Mouse (Mus musculus) left cerebral cortex, adult 8-10 months (tissue): ENCODE measurements at regions not wholly inside any gene's neighbourhood (a gene's known extent, or its start where the extent isn't known, plus 50 kb on each side); places are given as distances from the start of the nearest gene placed in this dataset.
"Not testable (repeated sequence)": the region's sequence is repeated elsewhere in the genome, so short reads cannot be mapped to it uniquely, and the experiment has no call there.

Experiments used
- DNase-seq, 2 experiments: peaks; one replicate each; pipeline ENCODE4 v3.0.0; 2022; ENCODE audit warnings: low spot score in 2 of 2

GRCm38 (mm10) chr9:85920745-85921614, 78.8 kb downstream of the Tpbg start:
- DNase-seq = no peak

GRCm38 (mm10) chr9:85925259-85925658, 83.1 kb downstream of the Tpbg start:
- no peak for DNase-seq

DNA sequence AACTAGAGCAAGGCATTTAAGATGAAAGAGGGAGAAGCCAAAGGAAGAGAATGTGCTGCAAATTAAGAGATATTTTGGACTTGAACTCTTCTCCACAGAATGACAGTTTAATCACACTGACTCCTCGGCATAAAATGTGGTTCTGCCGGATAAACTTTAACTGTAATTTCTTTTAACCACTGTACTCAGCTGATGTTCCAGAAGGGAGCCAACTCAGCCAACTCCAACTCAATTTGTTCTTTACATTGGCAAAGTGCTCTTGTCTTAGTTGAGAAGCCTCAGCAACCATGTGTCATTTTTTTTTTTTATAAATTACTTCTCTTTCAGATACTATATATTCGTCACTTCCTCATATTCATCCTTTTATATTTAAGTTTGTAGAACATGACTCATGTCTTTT, 90.0 kb downstream of the Tpbg start:
- DNase-seq = no peak

- not testable (repeated sequence) for DNase-seq
Observed at GRCm38 (mm10) chr9:85943066-85943684, 101.0 kb downstream of the Tpbg start.

DNA sequence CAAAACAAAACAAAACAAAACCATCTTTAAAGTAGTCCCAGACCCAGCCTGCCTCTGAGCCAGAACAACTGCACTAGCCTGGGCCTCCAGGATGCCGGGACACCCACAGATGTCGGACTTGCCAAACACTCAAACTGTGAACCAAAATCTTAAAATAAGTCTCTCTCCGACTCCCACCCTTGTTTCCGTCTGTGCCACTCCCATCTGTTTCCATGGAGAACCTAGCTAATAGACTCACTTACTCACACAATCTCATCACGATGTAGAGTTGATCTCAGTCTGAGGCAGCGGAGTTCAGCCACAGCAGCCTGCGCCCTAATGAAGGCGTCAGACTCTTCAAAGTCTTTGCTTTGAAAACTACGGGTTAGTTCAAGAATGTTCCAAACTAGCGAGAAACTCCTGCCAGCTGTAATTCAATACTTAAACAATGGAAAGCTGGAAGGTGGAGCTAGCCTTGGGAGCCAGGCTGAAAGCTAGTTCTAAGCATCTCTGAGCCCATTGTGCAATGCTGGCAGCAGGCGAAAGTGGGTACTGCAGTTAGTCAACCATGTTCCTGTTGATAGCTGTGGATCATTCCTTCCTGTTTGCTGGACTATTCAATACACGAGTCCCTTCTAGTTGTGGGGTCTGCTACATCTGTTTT, 106.4 kb downstream of the Tpbg start:
- DNase-seq = peak; percentile 4 to 62

DNA sequence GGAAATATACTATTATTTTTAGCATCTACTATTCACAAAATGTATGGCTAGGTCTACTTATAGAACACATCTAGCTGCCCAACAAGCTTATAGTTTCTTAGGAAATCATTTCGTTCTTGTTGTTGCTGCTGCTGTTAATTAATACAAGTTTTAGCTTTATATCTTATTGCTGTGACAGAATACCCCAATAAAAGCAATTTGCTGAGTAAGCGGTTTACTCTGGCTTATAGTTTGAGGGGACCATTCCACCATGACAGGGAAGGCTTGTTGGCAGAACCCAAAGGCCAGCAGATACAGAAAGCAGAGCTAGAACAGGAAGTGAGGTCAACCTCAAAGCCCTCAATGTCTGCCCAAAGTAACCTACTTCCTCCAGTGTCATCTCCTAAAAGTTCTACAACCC, 109.6 kb downstream of the Tpbg start:
- no peak for DNase-seq

DNA sequence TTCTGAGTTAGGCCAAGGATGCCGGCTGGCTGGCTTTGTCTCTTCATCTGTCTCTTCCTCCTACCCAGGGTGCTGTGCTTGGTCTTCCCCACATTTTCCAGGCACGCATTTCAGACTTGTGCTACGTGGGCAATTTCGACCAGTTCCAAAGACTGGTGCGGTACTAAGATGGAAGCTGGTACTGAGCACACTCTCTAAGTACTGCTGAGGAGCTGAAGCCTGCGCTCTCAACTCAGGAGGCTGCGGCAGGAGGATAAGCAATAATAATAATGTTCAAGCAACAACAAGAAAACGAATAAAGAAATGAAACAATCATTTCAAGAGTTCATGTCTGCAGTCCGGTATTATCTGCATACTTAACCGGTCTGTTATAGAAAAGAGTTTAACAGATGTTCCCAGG, 127.9 kb downstream of the Tpbg start:
- no peak for DNase-seq

- DNase-seq = no peak
Observed at GRCm38 (mm10) chr9:85981428-85981827, 139.2 kb downstream of the Tpbg start.

DNA sequence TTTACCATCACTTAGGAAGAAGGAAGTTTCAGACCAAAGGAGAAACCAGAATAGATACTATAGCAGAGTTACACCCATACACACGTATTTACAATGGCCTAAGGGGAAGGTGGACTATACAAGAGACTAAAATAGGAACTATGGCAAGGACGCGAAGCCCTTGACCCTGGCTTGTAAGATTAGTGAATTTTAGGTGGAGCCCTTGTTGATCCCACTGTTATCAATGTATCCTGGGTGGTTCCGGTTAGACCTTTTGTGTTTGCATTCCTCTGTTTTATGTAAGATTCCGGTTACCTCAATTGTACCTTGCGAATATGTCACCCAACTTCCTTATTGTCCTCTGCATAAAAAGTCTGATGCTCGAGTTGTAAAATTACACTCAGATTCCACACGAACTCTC, 141.3 kb downstream of the Tpbg start:
- DNase-seq = not testable (repeated sequence)

DNA sequence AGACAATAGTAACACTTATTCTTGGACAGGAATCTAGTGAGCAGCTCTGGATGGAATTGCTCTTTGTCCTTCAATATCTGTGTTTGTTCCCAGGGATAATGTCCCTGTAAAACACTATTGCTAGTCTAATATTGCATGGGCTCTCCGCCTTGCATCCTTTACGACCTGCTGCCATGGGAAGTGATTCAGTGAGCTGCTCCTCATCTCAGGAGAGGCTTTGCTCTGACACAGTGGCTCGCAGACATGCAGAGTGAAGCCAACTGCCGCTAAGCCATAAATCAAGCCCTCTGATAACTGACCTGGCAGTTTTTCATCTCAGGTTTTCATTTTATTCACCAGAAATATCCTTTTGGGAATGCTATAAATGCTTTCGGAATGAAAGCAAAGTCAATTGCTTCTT, 143.5 kb downstream of the Tpbg start:
- no peak for DNase-seq

DNA sequence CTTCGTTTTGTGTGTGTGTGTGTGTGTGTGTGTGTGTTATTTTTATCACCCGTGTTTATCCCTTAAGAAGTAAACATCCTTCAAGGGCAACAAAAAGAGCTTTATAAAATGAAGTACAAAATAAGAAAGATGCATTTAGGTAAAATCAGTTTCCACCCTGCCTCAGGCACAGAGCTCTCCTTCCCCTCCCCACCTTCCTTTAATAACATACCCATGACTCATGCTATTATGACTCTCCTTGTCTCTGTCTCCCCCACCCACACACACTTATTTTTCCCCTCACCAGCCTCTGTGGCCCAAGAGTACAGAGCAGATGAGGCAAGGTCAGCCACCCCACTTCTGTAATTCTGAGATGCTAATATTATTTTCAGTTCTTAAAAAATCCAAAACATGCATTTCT, 144.0 kb downstream of the Tpbg start:
- DNase-seq = no peak

- DNase-seq = no peak
Observed at GRCm38 (mm10) chr9:86002996-86003395, 160.8 kb downstream of the Tpbg start.

DNA sequence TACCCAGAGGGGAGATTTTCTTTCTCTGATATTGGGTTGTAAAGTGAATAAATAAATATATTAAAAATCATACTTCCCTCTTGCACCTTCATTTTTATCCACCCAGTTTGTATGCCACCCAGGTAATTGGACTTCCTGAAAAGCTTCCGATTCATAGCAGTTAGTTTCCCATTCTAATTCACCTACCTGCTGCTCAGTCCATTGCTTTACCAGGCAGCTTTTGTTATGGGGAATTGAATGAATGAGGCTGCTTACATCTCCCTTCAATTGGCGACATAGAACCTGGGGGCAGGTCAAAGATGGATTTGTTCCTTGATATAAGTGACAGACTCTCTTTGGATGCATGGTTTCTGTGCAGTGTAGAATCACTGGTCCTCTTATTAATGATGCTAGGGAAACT, 169.5 kb downstream of the Tpbg start:
- no peak for DNase-seq

GRCm38 (mm10) chr9:86015841-86016240, 173.7 kb downstream of the Tpbg start:
- DNase-seq = no peak

- no peak for DNase-seq
Observed at GRCm38 (mm10) chr9:86020133-86020532, 178.0 kb downstream of the Tpbg start.

DNA sequence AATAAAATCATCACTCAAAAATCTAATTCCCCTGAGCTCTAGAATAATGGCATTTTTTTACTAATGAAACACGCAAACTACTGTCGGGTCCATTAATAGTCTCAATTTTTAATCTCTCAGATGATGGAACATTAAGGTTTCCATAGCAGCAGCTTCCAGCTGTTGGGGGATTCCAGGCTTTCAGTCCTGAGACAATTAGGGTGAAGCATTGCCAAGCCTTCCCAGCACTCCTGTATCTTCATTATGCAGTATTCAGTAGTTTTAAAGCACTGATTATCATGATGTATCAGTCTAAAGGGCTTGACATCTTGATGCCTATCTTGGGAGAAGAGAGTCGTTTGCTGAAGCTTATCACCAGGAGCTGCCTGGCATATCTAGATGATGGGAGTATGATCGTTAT, 178.6 kb downstream of the Tpbg start:
- DNase-seq = no peak

DNA sequence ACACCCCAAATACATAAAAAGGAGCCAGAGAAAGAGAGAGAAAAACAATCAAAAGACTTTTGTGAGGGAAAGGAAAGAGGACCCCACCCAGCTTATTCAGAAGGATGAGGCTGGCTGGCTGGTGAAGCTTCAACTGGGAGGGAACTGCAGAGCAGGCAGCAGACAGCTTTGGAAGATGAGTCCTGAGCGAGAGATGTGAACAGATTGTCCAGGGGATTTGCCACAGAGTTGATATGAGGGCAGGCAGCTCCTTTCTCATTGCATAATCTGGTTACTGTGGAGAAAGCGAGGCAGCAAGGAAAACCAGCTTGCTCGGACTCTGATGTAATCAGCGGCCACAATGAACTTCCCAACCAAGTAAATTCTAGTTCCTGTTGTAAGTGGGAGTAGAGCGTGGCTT, 188.6 kb downstream of the Tpbg start:
- no peak for DNase-seq

DNA sequence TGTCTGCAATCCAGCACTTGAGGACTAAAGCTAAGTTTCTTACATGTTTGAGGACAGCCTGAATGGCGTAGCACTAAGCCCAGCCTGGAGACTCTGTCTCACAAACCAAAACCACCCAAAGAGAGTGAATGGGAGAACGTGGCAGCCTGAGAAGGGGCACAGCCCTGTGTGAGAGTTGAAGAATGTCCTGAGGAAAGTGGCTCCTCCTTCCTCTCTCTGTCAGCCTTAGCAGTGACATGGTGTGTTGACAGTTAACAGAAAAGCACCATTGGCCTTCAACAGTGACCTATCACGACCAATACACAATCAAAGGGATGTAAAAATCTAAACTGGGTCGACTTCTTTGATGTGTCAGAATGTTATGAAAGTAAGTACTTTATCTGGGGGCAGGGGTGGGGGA, 201.9 kb downstream of the Tpbg start:
- DNase-seq = no peak

DNA sequence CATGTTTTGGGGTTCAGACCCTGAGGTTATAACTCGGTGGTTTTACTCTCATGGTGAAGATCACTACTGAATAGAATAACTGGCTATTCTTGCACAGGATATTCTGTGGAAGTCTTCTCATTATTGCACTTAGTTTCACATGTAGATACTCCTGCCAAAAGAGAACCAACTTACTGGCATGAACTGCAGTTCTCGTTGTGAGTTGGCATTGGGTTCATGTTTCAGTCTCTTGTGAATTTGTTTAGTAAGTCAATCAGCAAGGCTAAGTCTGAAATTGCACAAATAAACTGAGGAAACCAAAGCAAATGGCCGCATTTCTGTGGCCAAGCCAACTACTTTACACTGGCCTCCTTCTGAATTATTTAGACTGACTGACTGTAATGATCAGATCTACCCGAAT, 215.9 kb downstream of the Tpbg start:
- no peak for DNase-seq

- no peak for DNase-seq
Observed at GRCm38 (mm10) chr9:86060049-86060448, 217.9 kb downstream of the Tpbg start.

DNA sequence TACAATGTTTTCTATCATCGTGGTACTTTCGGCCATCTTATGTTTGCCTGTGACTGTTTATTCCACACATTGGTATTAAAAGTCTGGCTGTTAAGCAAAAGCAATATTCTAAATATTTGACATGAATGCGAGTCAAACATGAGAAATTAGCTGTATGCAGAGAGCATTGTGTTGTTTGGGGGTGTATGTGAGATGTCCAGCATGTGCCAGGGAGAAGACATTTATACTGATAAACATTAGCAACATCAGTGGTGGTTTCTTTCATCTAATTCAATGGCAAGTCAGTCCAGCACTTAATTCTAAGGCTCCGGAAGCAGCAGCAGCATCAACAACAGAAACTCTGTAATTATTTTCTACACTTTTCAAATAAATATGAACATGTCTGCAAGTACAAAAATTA, 219.1 kb downstream of the Tpbg start:
- DNase-seq = no peak

- DNase-seq = no peak
Observed at GRCm38 (mm10) chr9:86079275-86079674, 237.1 kb downstream of the Tpbg start.

DNA sequence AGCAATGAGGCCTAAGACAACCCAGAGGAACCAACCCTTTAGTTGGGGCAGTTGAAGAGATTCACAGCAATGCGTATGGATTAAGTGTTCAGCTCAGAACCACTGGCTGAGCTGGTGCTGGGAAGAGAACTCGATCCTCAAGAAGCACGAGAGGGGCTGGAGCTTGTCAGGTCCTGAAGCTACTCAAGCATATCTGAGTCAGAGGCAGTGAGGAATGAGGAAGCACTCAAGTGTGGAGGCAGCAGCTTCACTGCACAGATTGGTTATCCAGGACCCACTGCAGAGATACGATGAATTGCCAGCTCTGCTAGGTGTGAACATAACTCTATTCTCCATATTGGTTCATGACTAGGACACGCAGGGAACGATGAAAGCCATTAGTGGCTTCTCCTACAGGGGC, 239.7 kb downstream of the Tpbg start:
- DNase-seq = no peak
